Mouse (Mus musculus) yolk sac, embryonic 10.5 days (tissue): ENCODE results near the gene Cyp27b1.
"Not testable (repeated sequence)": the region's sequence is repeated elsewhere in the genome, so short reads cannot be mapped to it uniquely, and the experiment has no call there.

Source experiments
- DNase-seq: peaks from one replicate; pipeline ENCODE4 v3.0.0-alpha.2; 2017; ENCODE audit warnings: low spot score

Cyp27b1 gene

DNA sequence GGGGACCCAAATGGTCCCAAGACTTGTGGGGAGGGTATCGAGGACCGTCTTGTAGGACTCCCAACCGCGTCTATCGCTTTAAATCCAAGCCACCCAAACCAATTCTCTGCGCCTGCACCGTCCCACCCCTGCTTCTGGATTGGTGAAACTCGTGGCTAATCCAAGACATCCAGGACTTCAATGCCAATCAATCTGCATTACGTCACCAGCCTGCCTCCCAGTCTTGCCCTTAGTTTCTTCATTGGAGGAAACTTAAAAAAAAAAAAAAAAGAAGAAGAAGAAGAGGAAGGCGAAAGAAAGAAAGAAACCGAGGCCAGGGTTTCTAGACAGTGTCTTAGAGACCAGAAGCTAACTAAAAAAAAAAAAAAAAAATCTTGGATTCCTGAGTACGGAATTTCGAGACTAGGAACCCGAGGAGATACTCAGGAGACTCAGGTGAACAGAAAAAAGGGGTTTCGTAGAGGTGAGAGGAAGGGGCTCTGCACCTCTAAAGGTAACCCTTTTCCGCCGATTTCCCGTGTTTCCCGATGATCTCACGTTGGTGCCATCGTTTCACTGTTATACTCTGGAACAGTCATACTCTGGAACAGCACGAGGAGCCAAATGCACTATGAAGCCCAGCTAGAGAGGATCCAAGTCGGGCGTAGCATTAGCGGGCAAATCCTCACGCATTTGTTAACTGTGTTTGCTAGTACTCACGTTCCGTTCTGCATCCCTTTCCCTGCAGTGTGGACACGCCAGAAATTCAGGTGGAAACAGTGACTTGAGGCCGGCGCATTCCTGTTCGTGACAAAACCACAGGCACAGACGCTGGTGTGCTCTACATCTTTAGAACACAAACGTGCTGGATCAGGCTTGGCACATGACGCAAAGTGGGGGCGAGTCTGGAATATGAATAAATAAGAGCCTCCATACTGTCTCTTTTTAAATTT is 22.4 kb downstream of the Cyp27b1 start, which contains the start of gene Tspan31:
Gene Tspan31, minus strand, starts transcription at position 75 of the 932 bp plus-strand sequence.
- DNase-seq, result peak; percentile 96

DNA sequence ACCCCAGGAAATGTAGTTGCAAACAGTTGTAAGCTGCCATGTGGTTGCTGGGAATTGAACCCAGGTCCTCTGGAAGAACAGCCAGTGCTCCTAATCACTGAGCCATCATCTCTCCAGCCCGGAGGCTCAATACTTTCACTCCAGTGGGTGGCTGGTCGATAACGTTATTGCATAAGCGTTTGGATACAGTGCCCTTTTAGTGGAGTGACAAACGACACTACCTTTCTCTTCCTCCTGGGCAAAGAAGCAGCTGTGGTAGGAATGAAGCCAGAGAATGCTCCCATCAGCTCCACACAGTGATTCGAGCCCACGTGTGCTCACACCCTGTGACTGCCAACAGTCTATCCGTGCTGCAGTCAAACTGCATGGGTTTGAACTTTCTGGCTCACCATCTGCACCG is 23.2 kb downstream of the Cyp27b1 start:
- DNase-seq, result no peak

- DNase-seq, result not testable (repeated sequence)
Measured at GRCm38 (mm10) chr10:127072270-127072669, 24.2 kb downstream of the Cyp27b1 start.

DNA sequence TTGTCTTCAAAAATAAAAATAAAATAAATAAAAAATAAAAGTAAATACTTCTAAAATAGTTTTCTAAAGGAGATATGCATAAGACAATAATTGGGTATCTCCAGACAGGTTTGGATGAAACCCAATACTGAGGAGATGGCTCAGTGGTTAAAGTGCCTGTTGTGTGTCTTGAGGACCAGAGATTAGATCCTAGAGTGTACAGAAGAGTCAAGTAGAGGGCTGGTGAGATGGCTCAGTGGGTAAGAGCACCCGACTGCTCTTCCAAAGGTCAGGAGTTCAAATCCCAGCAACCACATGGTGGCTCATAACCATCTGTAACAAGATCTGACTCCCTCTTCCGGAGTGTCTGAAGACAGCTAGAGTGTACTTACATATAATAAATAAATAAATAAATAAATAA is 24.9 kb downstream of the Cyp27b1 start:
- not testable (repeated sequence) for DNase-seq

GRCm38 (mm10) chr10:127073981-127074380 is 25.9 kb downstream of the Cyp27b1 start:
- DNase-seq, result no peak

- DNase-seq, result no peak
Measured at GRCm38 (mm10) chr10:127075080-127075479, 27.0 kb downstream of the Cyp27b1 start, which contains the start of gene Agap2. Agap2 (plus strand) TSS chr10:127075284.

GRCm38 (mm10) chr10:127075651-127076050 is 27.6 kb downstream of the Cyp27b1 start:
- no peak for DNase-seq

- no peak for DNase-seq
Measured at GRCm38 (mm10) chr10:127076082-127076481, 28.0 kb downstream of the Cyp27b1 start.

DNA sequence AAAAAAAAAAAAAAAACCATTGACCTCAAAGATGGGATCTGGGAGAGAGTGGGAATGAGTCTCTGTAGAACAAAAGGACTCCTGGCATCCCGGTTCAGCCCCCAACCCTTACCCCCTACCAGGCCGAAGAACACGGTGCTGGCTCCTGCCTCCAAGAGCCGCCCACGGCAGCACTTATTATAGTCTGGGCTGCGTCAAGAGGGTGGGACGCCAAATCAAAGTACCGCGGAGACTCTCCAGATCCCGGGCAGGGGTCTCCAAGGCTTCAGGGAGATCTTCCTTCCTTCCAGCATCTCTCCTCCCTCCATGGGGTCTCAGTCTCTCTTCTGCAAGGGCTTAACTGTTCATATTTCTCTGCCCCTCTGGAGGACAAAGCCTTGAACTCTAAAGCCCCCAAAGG is 29.5 kb downstream of the Cyp27b1 start:
- DNase-seq, result no peak

DNA sequence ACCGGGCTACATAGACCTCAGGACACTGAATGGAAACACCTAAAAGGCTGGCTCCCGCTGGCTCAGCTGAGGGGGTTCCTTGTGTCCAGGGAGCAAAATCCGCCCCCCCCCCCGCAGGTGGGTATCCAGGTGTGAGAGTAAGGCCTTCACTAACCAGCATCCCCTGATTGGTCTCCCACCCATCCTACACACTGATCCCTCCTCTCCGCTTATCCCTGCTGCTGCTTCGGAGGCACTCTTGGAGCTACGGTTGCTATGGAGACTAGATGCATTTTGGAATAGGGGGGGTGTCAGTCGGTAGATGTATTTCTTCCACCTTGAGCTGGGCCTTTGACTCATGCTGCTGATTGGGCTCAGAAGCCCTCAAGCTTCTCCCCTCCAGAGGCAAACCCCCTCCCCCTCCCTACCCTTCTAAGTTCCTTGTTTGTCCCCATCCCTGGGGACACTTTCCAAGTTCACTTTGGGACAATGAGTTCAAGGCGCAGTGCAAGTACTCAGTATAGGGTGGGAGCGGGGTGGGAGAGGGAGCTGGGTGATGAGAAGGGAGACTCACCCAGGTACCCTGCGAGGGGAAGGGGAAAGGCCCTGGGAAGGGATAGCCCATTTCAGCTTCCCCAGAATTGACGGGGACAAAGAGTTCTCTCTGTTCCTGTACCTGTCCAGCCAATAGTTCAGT is 30.1 kb downstream of the Cyp27b1 start:
- no peak for DNase-seq

GRCm38 (mm10) chr10:127078677-127079575 is 30.9 kb downstream of the Cyp27b1 start:
- DNase-seq, result peak; percentile 44

GRCm38 (mm10) chr10:127079665-127080391 is 31.8 kb downstream of the Cyp27b1 start:
- DNase-seq, result peak; percentile 37

DNA sequence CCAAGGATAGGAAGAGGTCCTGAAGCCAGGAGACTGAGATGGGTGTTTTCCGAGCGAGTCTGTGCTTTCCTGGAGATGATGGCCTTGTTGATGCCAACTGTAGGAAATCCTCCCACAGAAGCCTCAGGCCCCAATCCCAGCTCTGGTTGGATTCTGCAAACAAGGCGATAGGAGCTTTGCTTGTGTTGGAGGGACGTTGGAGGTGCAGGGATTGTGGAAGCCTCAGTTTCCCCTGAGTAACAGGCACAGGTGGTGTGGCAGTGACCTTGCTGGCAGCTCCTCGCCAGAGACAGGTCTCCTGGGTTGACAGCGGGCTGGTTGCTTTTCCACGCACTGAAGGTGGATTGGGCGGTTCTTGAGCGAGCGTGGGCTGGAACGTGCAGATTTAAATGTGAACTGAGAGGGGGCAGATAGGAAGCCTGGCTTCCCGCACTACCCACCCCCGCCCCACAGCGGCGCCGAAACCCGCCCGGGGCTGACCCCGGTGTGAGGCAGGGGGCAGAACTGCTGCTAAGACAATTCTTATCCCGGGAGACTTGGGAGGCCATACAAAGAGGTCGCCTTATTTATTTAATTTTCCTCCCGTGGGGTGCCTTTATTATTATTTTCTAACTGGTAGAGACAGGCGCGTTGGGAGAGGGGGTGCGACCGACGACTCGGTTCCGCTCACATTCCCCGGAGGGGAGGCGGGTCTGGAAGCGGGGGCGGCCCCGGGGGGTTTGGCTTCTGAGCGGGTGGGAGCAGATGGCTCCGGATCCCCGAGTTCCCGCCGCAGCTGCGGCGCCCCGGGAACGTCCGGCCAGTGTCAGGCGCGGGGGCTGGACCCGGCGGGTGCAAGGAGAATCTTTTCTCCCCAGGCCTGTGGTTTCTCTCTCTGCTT is 33.1 kb downstream of the Cyp27b1 start:
- DNase-seq, result no peak

DNA sequence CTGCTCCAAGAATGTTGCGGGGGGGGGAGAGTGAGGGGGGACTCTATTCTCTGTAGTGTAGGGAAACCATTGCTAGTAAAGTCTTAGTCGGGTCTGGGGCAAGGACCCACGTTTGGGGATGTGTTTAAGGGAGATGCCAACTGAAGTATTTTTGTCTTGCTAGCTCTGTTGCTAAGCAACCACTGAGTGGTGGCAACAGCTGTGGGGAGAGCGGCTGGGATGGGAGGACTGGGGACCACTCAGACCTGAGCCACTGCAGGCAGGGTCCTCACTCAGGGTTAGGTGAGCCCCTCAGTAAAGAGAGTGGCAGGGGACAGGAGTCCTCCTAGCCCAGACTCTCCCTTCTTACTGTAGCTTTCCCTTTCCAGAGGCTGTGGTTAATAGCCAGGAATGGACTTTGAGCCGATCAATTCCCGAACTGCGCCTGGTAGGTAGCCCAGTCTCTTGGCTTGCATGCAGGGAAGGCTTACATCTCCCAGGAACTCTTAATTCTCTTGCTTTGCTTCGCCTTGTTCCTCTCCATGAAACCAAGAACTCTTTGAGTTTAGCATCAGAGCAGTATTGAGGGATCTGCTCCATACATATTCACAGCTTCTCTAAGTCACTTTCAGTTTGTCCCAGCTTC is 34.1 kb downstream of the Cyp27b1 start:
- DNase-seq, result no peak

- DNase-seq, result no peak
Measured at GRCm38 (mm10) chr10:127083292-127083914, 35.4 kb downstream of the Cyp27b1 start.

DNA sequence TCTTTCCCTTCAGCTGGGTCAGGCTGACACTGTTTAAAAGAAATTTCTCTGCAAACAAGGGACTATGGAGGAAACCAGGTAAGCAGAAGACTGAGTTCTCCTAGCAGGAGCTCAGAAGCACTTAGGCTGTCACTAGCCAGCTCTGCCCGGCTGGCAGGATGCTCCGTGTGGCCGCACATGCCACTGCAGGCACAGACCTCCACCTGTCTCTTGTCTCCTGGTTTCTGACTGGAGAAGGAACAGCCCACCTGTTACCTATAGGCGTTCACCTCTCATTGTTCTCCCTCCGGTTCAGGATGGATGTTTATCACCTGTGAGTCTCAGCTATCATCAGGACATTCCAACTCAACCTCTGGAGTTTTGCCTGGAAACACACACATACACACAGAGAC is 35.9 kb downstream of the Cyp27b1 start:
- no peak for DNase-seq

DNA sequence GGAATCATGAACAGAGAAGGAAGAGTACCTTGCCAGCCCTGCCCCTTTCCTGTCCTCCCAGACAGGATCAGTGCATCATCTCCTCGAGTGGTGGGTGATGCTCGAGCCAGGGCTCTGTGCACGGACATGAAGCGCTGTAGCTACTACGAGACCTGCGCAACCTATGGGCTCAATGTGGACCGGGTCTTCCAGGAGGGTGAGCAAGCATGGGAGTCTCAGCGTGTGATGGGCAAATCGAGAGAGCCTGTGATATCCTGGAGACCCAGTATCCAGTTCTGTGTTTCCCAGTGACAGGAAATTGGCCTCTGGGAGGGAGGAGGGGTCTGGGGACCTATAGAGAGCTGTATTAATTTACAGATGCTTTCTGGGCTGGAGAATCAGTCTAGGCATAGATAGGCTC is 37.0 kb downstream of the Cyp27b1 start:
- DNase-seq, result no peak

DNA sequence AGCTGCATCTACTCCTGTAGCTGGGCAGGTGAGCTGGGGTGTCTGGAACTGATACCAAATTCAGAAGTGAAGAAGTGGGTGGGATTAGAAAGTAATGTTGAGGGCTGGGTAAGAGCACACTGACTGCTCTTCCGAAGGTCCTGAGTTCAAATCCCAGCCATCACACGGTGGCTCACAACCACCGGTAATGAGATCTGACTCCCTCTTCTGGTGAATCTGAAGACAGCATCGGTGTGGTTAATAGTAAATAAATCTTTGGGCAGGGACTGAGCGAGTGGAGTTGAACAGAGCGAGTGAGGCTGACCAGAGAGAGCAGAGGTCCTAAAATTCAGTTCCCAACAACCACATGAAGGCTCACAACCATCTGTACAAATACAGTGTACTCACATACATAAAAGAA is 37.6 kb downstream of the Cyp27b1 start:
- no peak for DNase-seq
